Comparison of ENCODE assay signal across 13 mouse cellular contexts in the genomic region with DNA sequence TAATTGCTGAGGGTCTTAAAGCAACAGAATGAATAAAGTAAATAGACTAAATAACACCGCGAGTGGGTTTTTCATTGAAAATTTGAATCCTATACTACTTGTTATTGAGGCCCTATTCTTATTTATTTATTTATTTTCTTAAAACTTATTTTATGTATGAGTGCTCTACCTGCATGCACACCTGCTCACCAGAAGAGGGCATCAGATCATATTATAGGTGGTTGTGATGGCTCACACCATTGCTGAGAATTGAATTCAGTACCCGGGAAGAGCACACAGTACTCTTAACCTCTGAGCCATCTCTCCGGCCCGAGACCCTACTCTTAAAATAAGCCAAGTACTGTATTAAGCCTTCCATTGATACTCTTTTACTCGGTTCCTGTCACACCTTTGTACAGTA. TPM values are rescaled to one million over a fixed set of nuclear protein-coding genes. Genes with fewer than 3 reads are reported as not detected.
DNase-seq lines count a peak whose midpoint lies in the region; ATAC-seq and TF ChIP-seq lines count a peak whose summit lies in the region.
"Had no signal": no experiment of that assay in that cellular context is flagged by ENCODE, and none has a peak within 500 bp of the region (broad histone marks: within the 10 kb centered on the region; RNA-seq: fewer than 3 reads in every experiment).

No protein-coding gene starts in this region.

- no peaks in the 10 kb centered on the region for H3K79me2 ChIP-seq in CH12.LX (replicated peaks; ENCODE audit: control insufficient read depth, extremely low read depth, insufficient read depth, poor library complexity, severe bottlenecking)

- H3K36me3 ChIP-seq in heart, postnatal 0 days (replicated peaks; ENCODE audit: control insufficient read depth, insufficient read depth, low read length): no peaks in the 10 kb centered on the region
- H3K36me3 ChIP-seq in lung, embryonic 14.5 days (ENCODE audit: insufficient read depth): no peaks in the 10 kb centered on the region
- no peaks in the 10 kb centered on the region for H3K36me3 ChIP-seq in CH12.LX (replicated peaks in 1 of 2; ENCODE audit: control insufficient read depth in 1 of 2, insufficient read depth in 1 of 2, low read length in 1 of 2)
- H3K36me3 ChIP-seq: liver, embryonic 13.5 days had no signal

- H3K4me3 ChIP-seq in heart, postnatal 0 days (ENCODE audit: low read depth, low read length): no peak overlapping the region
- no peak overlapping the region for H3K4me3 ChIP-seq in lung, embryonic 14.5 days (ENCODE audit: low read depth, low read length)
- H3K4me3 ChIP-seq in lung, adult 2 months (replicated peaks; ENCODE audit: extremely low read depth, low read depth, low read length): no peak overlapping the region
- no peak overlapping the region for H3K4me3 ChIP-seq in CH12.LX (replicated peaks in 1 of 3; ENCODE audit: low read depth in 2 of 3, low read length in 2 of 3, poor library complexity in 1 of 3)
- H3K4me3 ChIP-seq: liver, embryonic 13.5 days; megakaryocyte, embryonic 14.5 days had no signal

- H3K4me1 ChIP-seq in heart, postnatal 0 days (ENCODE audit: control insufficient read depth, insufficient read depth): peaks cover 4% of the 10 kb centered on the region; the same call in 1 of the 2 replicates
- H3K4me1 ChIP-seq in lung, embryonic 14.5 days (ENCODE audit: insufficient read depth): no peaks in the 10 kb centered on the region; the same call in 1 of the 2 replicates
- H3K4me1 ChIP-seq in lung, adult 2 months (ENCODE audit: control insufficient read depth, insufficient read depth, low read length): peaks cover 5% of the 10 kb centered on the region
- H3K4me1 ChIP-seq in CH12.LX (ENCODE audit: control insufficient read depth in 1 of 2, insufficient read depth in 2 of 2): peaks cover 0 to 7% of the 10 kb centered on the region in 2 experiments; a peak in 2 of 4 replicates

- intact Hi-C loops in heart, postnatal 10 days (cut with DNase I): loop anchor here (5.0 kb wide), 1 partner anchor 48 kb away; no protein-coding TSS in a partner anchor

- in situ Hi-C loops in CH12.LX (cut with MboI; ENCODE audit: low pct_ligation_motif_present, low pct_unique_long_range_greater_than_20kb, low sequenced_read_pairs): loop anchor here (10.0 kb wide), 1 partner anchor 65 kb away; no protein-coding TSS in a partner anchor

- dilution Hi-C loops in CH12.LX (cut with MboI; ENCODE audit: extremely low pct_ligation_motif_present, extremely low pct_unique_long_range_greater_than_20kb, low sequenced_read_pairs): no loop called here

- TF ChIP-seq RAD21 in CH12.LX (IDR thresholded peaks at IDR 0.05; ENCODE audit: low read depth, low read length): peak; percentile 32

- H3K27me3 ChIP-seq in heart, postnatal 0 days (ENCODE audit: control insufficient read depth, insufficient read depth, low read length): no peaks in the 10 kb centered on the region
- no peaks in the 10 kb centered on the region for H3K27me3 ChIP-seq in lung, embryonic 14.5 days (ENCODE audit: insufficient read depth, low read length)
- peaks cover 5% of the 10 kb centered on the region for H3K27me3 ChIP-seq in CH12.LX (replicated peaks)
- H3K27me3 ChIP-seq: liver, embryonic 13.5 days had no signal

- no peaks in the 10 kb centered on the region for H3K9me3 ChIP-seq in heart, postnatal 0 days (replicated peaks; ENCODE audit: control insufficient read depth, low read length)
- H3K9me3 ChIP-seq in lung, embryonic 14.5 days (ENCODE audit: low read depth, low read length): no peaks in the 10 kb centered on the region
- H3K9me3 ChIP-seq in CH12.LX (replicated peaks; ENCODE audit: low read length): no peaks in the 10 kb centered on the region
- H3K9me3 ChIP-seq: liver, embryonic 13.5 days; megakaryocyte, embryonic 14.5 days had no signal

- H3K27ac ChIP-seq in heart, postnatal 0 days (ENCODE audit: low read depth): no peak overlapping the region
- H3K27ac ChIP-seq in lung, embryonic 14.5 days (ENCODE audit: low read depth): no peak overlapping the region
- no peak overlapping the region for H3K27ac ChIP-seq in CH12.LX (ENCODE audit: insufficient read depth, low read depth)
- H3K27ac ChIP-seq: liver, embryonic 13.5 days had no signal

- H3K4me2 ChIP-seq in heart, postnatal 0 days (ENCODE audit: low read depth, low read length): no peak overlapping the region
- H3K4me2 ChIP-seq in lung, embryonic 14.5 days: no peak overlapping the region
- H3K4me2 ChIP-seq in CH12.LX (ENCODE audit: insufficient read depth, low read depth, poor library complexity, severe bottlenecking): no peak overlapping the region
- H3K4me2 ChIP-seq: liver, embryonic 13.5 days had no signal

- ATAC-seq in heart, postnatal 0 days (ENCODE audit: insufficient read depth, low read depth): no peak
- ATAC-seq in lung, embryonic 14.5 days (ENCODE audit: insufficient read depth): no peak
- ATAC-seq in megakaryocyte progenitor cell, adult 5-6 weeks (replicated peaks; ENCODE audit: poor library complexity): peak; percentile 29; the same call in 1 of the 2 replicates
- ATAC-seq: inflammation-experienced regulatory T-cells, adult 6 months had no signal

- H3K9ac ChIP-seq in heart, postnatal 0 days (replicated peaks; ENCODE audit: low read depth, low read length): no peak overlapping the region
- H3K9ac ChIP-seq in lung, embryonic 14.5 days: no peak overlapping the region
- H3K9ac ChIP-seq in CH12.LX (ENCODE audit: insufficient read depth, low read depth): no peak overlapping the region
- H3K9ac ChIP-seq: liver, embryonic 13.5 days had no signal

- 81% methylated on average over 6 of the region's 6 CpGs for WGBS in heart, postnatal 0 days
- 84% methylated on average over 6 of the region's 6 CpGs for WGBS in lung, embryonic 14.5 days
- 86% methylated on average over 6 of the region's 6 CpGs for WGBS in lung, adult 2 months

- DNase-seq in heart, postnatal 0 days (ENCODE audit: low spot score): no peak
- no peak for DNase-seq in heart, adult 8-10 months (ENCODE audit: low spot score)
- DNase-seq in lung, embryonic 14.5 days: no peak
- DNase-seq in lung, adult 2 months: no peak
- peak; percentile 8 for DNase-seq in CH12.LX (ENCODE audit: extremely low read depth)
- DNase-seq in right cerebral cortex, adult 18-20 months: no peak
- DNase-seq in heart, postnatal 10 days: no peak
- DNase-seq: cerebellum, adult 18-20 months; liver, embryonic 13.5 days had no signal

- peak; percentile 27; the same call in 1 of the 2 replicates for TF ChIP-seq CTCF in heart, postnatal 0 days (IDR thresholded peaks at IDR 0.05; ENCODE audit: low read depth)
- peak; percentile 41 for TF ChIP-seq CTCF in lung, embryonic 14.5 days (IDR thresholded peaks at IDR 0.05; ENCODE audit: low read depth)
- no peak for TF ChIP-seq CTCF in lung, adult 2 months (IDR thresholded peaks at IDR 0.05; ENCODE audit: insufficient read depth, low read length)
- peak; percentile 7 to 64; a peak in 2 of 4 replicates for TF ChIP-seq CTCF in CH12.LX (conservative IDR thresholded peaks at IDR 0.05 in 1 of 2, IDR thresholded peaks at IDR 0.05 in 1 of 2; ENCODE audit: low read depth in 2 of 2, low read length in 2 of 2)

- TF ChIP-seq EP300 in heart, postnatal 0 days (IDR thresholded peaks at IDR 0.05; ENCODE audit: low read depth): no peak
- TF ChIP-seq EP300 in CH12.LX (IDR thresholded peaks at IDR 0.05; ENCODE audit: low read length): no peak

- no peak for TF ChIP-seq POLR2A in lung, adult 2 months (IDR thresholded peaks at IDR 0.05; ENCODE audit: borderline replicate concordance, extremely low read depth, low read depth, low read length)
- TF ChIP-seq POLR2A in CH12.LX (IDR thresholded peaks at IDR 0.05; ENCODE audit: low read depth, low read length): no peak

TF ChIP-seq in CH12.LX, 34 proteins besides CTCF, POLR2A, EP300 and RAD21:
- no peak for TF ChIP-seq BHLHE40 (IDR thresholded peaks at IDR 0.05; ENCODE audit: low read depth, low read length)
- peak; percentile 43 for TF ChIP-seq SMC3 (IDR thresholded peaks at IDR 0.05; ENCODE audit: low read depth, low read length)

RNA-seq across cellular contexts. Expression of a gene that starts 2.7 kb away (rescaled TPM):
- total RNA-seq in heart, postnatal 0 days (2014; rRNA removed; ENCODE audit: low replicate concordance): 3.9 and 4.0 TPM in 2 replicates
- polyA plus RNA-seq in heart, postnatal 0 days (2015; fragmentation: Nextera tagmentation; extraction: Ambion mirVana): 1.6 and 1.7 TPM in 2 replicates
- 1 to 10 TPM; 1.5 to 1.8 (median 1.7) TPM for total RNA-seq in heart, adult 8-10 months (2022)
- polyA plus RNA-seq in lung, embryonic 14.5 days (2014; fragmentation: Nextera tagmentation; extraction: Ambion mirVana): 5.2 and 5.8 TPM in 2 replicates
- 1.2 and 3.7 TPM in 2 replicates for polyA plus RNA-seq in lung, adult 2 months (2012; rRNA removed)
- total RNA-seq in CH12.LX (2012; rRNA removed): 0.13 and 0.21 TPM in 2 replicates
- total RNA-seq in CH12.LX (2014; rRNA removed): 0.19 and 0.26 TPM in 2 replicates
- 0.27 and 0.30 TPM in 2 replicates for polyA plus RNA-seq in CH12.LX (2012; ENCODE audit: insufficient read length, low read depth)
- 1.1 and 1.4 TPM in 2 replicates for total RNA-seq in megakaryocyte progenitor cell, adult 5-6 weeks (2015)
- total RNA-seq in megakaryocyte progenitor cell, adult 5-6 weeks (2017): 0.54 and 1.1 TPM in 2 replicates
- total RNA-seq in heart, postnatal 10 days (2021): 1 to 10 TPM; 3.7 to 4.0 TPM

RNA-seq across cellular contexts. Expression of a gene that starts 25.9 kb away (rescaled TPM):
- not detected in 2 replicates for total RNA-seq in heart, postnatal 0 days (2014; rRNA removed; ENCODE audit: low replicate concordance)
- polyA plus RNA-seq in heart, postnatal 0 days (2015; fragmentation: Nextera tagmentation; extraction: Ambion mirVana): not detected in 2 replicates
- 1 to 10 TPM in 1 of 4 experiments, under 1 TPM in 3; 0.37 to 1.3 (median 0.64) TPM for total RNA-seq in heart, adult 8-10 months (2022)
- 0.20 and 0.42 TPM in 2 replicates for polyA plus RNA-seq in lung, embryonic 14.5 days (2014; fragmentation: Nextera tagmentation; extraction: Ambion mirVana)
- 0.45 and 4.3 TPM in 2 replicates for polyA plus RNA-seq in lung, adult 2 months (2012; rRNA removed)
- total RNA-seq in CH12.LX (2012; rRNA removed): not detected in 2 replicates
- not detected in 2 replicates for total RNA-seq in CH12.LX (2014; rRNA removed)
- 0.19 and 0.38 TPM in 2 replicates for polyA plus RNA-seq in CH12.LX (2012; ENCODE audit: insufficient read length, low read depth)
- not detected in 2 replicates for total RNA-seq in megakaryocyte progenitor cell, adult 5-6 weeks (2015)
- not detected in 2 replicates for total RNA-seq in megakaryocyte progenitor cell, adult 5-6 weeks (2017)
- not detected for total RNA-seq in heart, postnatal 10 days (2021)
- polyA plus RNA-seq: small intestine, adult 2 months had no signal

RNA-seq across cellular contexts. Expression of a gene that starts 41.6 kb away (rescaled TPM):
- total RNA-seq in heart, postnatal 0 days (2014; rRNA removed; ENCODE audit: low replicate concordance): 38.3 and 43.2 TPM in 2 replicates
- polyA plus RNA-seq in heart, postnatal 0 days (2015; fragmentation: Nextera tagmentation; extraction: Ambion mirVana): 37.7 and 39.0 TPM in 2 replicates
- total RNA-seq in heart, adult 8-10 months (2022): 10 to 100 TPM; 33.4 to 44.8 (median 36.6) TPM
- 115 and 117 TPM in 2 replicates for polyA plus RNA-seq in lung, embryonic 14.5 days (2014; fragmentation: Nextera tagmentation; extraction: Ambion mirVana)
- 14.2 and 28.1 TPM in 2 replicates for polyA plus RNA-seq in lung, adult 2 months (2012; rRNA removed)
- total RNA-seq in CH12.LX (2012; rRNA removed) (49.7 and 52.5 TPM in 2 replicates), CH12.LX (2014; rRNA removed) (47.7 and 48.2 TPM in 2 replicates)
- polyA plus RNA-seq in CH12.LX (2012; ENCODE audit: insufficient read length, low read depth): 69.1 and 79.3 TPM in 2 replicates
- total RNA-seq in megakaryocyte progenitor cell, adult 5-6 weeks (2015): 65.6 and 65.7 TPM in 2 replicates
- 60.8 and 77.7 TPM in 2 replicates for total RNA-seq in megakaryocyte progenitor cell, adult 5-6 weeks (2017)
- total RNA-seq in heart, postnatal 10 days (2021): 100 to 1,000 TPM; 103 to 105 TPM
